Mouse (Mus musculus) liver, embryonic 14.5 days (tissue): ENCODE data around the gene Mecom.

Experiments used
- CTCF ChIP-seq: IDR thresholded peaks from 2 replicates; pipeline ENCODE4 v1.5.1; 2016; ENCODE audit warnings: antibody characterized with exemption, low read depth, control low read depth
- EP300 ChIP-seq: IDR thresholded peaks from 2 replicates; pipeline ENCODE4 v1.6.1; 2016; ENCODE audit warnings: antibody characterized with exemption, low read depth

DNA sequence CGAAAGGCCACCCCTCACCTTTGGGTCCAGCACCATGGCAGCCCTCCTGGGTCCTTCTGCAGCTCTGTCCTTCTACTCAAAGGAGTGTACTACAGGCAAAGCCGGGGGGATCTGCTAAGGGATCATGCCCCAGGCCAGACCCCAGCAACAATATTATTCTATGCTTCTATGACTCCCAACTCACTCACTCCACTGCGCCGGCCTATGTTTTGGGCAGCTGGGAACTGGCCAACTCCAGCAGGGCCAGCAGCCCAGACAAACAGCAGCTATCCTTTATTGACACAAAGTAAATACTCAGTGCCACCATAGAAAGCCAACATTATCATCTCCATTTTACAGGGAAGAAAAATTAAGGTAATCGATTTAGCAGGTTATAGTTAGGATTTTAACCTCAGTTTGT, 186.6 kb downstream of the Mecom start:
- TF ChIP-seq CTCF (no peak), EP300 (no peak)
